Mouse (Mus musculus) CD4-positive, CD25-positive, alpha-beta regulatory T cell, adult 2 months (primary cell): ENCODE measurements around the gene Epb41.

ENCODE experiments used
- DNase-seq: peaks from one replicate; pipeline ENCODE4 v3.0.0-alpha.2; 2012; ENCODE audit warnings: low read depth, low spot score

The Epb41 gene

GRCm38 (mm10) chr4:132074077-132074932, 816 bp downstream of the Epb41 start, which contains the start of gene Gm10300:
TSS of gene Gm10300 (plus strand) at chr4:132074697.
- DNase-seq, result peak; percentile 53

DNA sequence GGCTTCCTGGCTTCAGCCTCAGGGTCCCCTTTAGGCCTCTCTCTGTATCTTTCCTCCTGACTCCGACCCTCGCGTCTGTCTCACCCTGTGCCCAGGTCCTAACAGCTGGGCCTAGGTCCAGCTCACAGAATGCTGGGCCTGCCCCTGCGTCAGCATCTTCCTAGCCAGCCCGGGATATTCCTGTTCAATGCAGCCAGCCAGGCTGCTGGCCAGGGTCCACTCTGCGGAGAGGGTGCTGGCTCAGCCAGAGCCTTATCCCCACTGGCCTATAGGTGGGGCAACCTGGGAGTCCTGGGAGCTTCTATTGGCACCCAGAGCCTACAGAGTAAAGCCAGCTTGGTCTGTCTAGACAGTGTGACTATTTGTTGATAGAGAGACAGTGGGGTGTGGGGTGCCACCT, 2.2 kb downstream of the Epb41 start:
- no peak for DNase-seq

- DNase-seq, result no peak
Measured at GRCm38 (mm10) chr4:132072156-132072555, 3.0 kb downstream of the Epb41 start.

GRCm38 (mm10) chr4:132071674-132072073, 3.4 kb downstream of the Epb41 start:
- DNase-seq, result no peak

GRCm38 (mm10) chr4:132067938-132068235, 7.2 kb downstream of the Epb41 start:
- DNase-seq, result no peak

GRCm38 (mm10) chr4:132067112-132067937, 7.8 kb downstream of the Epb41 start:
- no peak for DNase-seq

DNA sequence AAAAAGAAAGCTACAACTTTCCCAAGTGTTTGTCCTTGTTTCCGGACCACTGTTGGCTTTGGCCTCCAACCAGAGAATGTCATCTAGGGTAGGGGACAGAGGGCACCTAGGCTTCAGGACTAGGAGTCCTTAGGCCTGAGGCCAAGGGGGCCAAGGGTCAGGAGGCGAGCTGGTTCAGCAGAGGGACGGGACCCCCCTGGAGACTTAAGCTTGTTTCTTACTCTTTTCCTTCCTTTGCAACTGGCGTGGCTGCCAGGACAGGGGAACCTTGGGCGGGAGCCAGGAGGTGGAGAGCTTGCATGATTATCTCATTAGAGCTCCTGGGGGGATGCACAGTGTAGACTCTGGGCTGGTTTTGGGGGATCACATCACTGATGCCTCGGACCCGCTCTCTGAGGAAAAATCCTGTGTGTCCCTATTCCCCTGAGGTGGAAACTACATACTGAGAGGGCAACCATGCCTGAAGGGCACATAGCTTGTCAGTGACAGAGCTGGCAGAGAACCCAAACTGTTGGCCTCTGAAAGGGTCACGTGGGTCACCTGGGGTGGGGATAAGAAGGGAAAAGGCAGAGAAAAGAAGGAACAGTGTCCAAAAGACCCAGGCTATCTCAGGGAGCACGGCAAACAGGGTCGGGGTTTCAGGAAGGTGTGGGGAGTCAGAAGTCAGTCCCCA, 8.9 kb downstream of the Epb41 start:
- no peak for DNase-seq

- no peak for DNase-seq
Measured at GRCm38 (mm10) chr4:132065578-132065977, 9.5 kb downstream of the Epb41 start.

GRCm38 (mm10) chr4:132064550-132064949, 10.6 kb downstream of the Epb41 start:
- DNase-seq, result no peak

DNA sequence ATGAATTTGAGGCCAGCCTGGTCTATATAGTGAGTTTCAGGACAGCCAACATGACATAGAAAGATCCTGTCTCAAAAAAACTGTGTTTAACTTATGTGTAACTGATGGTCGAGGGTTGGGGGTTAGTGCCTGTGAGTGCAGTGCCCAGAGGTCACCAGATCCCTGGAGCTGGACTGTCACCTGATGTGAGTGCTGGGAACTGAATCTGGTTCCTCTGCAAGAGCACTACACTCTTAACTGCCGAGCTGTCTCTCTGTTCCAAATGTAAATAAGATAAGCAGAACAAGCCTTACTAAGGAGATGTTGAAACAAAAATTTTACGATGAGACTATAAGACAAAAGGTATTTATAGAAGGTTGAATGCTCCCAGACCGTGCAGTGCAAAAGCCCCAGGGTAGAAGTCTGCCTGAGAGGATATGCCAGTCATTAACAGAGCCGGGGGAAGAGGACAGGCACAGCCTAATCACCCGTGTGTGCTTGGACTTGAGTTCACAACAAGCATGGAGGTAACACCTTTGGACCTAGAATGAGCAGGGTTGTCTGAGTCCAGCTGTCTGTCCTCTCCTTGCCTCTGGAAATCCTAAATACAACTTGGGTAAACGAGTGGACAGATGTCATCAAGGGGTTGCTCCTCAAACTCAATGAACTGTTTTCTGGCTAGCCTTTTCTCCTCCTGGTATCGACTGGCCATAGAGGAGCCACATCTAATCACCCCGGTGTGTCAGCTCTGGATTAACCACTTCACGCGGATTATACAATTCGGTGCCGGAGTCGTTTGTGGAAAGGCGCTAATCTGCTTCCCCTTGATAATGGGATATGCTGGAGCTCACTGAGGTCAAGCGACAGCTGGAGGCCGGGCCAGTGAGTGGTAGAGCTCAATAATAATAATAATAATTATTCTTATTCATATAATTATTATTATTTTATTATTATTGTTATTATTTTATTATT, 11.9 kb downstream of the Epb41 start:
- no peak for DNase-seq

DNA sequence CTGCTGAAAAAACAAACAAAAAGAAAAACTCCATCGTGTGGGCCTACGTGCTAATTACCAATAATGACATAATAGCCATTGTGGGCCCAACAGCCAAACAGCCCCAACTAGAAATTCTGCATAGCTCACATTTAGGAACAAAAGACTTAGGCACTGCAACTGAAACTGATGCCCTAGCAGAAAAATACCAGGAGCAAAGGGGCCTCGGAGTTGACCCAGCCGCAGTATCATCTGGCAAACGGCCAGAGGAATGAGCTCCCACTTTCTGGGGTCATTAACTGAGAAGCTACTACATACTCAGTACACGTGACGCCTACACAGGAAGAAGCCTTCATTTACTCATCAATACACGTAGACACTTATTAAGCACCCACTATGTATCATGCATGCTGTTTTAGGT, 12.8 kb downstream of the Epb41 start:
- no peak for DNase-seq

DNA sequence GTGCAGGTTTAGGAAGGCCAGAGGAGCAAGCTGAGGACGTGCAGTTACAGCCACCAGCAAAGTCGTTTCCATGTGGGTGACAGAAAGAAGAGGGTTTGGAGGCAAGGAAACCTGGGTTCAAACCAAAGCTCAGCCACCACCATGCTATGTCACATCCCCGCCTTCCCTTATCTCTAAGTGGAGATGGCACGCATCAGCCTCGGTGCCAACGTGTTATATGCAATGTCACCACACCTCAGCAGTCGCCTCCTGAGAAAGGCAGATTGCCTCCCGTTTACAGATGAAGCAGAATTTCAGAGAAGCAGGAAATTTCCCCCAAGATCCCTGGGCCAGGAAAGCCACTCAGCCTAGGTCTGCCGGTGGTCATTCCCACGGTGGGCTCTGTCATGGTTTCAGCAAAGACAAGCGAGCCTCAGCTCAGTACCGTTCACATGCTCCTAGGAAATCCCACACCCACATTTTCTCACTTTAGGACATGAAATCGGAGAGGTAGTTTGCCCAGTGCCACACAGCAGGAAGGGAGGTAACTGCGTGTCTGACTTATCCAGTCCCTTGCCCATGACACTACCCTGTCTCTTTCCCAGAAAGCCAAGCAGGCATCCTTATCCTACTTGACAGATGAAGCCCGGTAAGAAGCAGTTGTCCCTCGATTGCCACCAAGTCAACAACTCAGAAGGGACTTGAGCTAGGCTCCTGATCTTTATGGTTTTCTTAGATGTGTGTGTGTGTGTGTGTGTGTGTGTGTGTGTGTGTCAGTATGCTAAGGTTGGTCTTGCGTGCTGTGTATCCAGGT, 14.9 kb downstream of the Epb41 start:
- no peak for DNase-seq

DNA sequence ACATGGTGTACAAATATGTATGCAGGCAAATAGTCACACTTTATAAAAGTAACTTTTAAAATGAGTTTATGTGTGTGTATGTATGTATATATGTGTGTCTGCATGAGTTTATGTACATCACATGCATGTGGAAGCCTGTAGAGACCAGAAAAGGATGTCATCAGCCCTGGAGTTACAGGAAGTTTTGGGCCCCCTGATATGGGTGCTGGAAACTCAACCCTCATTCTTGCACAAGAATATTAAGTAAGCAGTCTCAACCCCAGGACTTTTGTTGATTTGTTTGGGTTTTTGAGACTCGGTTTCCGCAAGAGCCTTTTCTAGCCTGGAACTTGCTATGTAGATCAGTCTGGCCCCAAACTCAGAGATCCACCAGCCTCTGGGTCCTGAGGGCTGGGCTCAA, 15.6 kb downstream of the Epb41 start:
- DNase-seq, result no peak

GRCm38 (mm10) chr4:132057311-132057710, 17.8 kb downstream of the Epb41 start:
- no peak for DNase-seq

- DNase-seq, result no peak
Measured at GRCm38 (mm10) chr4:132051321-132052275, 23.5 kb downstream of the Epb41 start.

DNA sequence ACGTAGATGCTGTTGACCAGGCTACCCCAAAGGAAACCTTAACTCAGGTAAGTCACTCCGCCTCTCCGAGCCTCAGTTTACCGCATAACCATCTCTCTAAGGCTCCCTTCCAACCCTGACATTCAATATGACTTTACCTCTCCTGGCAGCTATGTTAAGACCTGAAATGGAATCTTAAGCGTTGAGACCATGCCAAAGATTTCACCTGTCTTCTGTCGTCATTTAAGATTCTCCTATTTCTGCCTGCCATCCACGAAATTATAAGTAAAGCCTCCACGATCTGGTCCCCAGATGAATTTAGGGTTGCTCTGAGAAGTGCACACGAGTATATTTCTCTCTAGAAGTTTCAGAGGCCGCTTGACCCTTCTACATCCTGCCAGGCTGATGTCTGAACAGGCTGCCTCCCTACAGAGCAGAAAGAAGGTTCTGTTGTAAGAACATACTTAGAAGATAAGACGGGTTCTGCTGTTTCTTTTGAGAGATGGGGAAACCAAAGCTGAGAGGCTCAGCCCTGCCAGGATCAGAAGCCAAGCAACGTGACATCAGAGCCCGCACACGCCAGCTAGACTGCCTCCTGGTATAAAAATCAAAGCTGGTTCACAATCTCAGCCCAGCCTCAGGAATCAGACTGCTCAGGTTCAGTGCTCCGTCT, 25.4 kb downstream of the Epb41 start:
- peak; percentile 43 for DNase-seq

- peak; percentile 89 for DNase-seq
Measured at GRCm38 (mm10) chr4:132048995-132049404, 26.1 kb downstream of the Epb41 start.
